Mouse (Mus musculus) kidney, adult 2 months (tissue): ENCODE measurements around the gene Fam209. TPM values are rescaled to one million over a fixed set of nuclear protein-coding genes. Genes with fewer than 3 reads are reported as not detected.

ENCODE experiments used
- DNase-seq: peaks from one replicate; pipeline ENCODE4 v3.0.0; 2021
- H3K27ac ChIP-seq: fragments of 200-500 bp; 2 replicates; pipeline ENCODE4 v1.5.1; 2012; ENCODE audit warnings: low read depth, low read length, control low read depth, inconsistent platforms; ENCODE audit not compliant: insufficient read depth
- H3K27me3 ChIP-seq: fragments of 200-500 bp; replicated peaks from 2 replicates; pipeline ENCODE4 v1.6.1; 2012; ENCODE audit warnings: mild to moderate bottlenecking, moderate library complexity, low read length, inconsistent platforms; ENCODE audit not compliant: control insufficient read depth, insufficient read depth
- H3K36me3 ChIP-seq: fragments of 200-500 bp; 2 replicates; pipeline ENCODE4 v1.6.1; 2012; ENCODE audit warnings: mild to moderate bottlenecking, moderate library complexity, low read length, inconsistent platforms; ENCODE audit not compliant: control insufficient read depth, insufficient read depth
- H3K4me1 ChIP-seq: fragments of 200-500 bp; 2 replicates; pipeline ENCODE4 v1.6.1; 2011; ENCODE audit warnings: low read length; ENCODE audit not compliant: control insufficient read depth, insufficient read depth
- H3K4me3 ChIP-seq: fragments of 200-500 bp; 2 replicates; pipeline ENCODE4 v1.5.1; 2011; ENCODE audit warnings: mild to moderate bottlenecking, low read depth, low read length, control low read depth; ENCODE audit not compliant: insufficient read depth
- CTCF ChIP-seq: fragments of 200-500 bp; conservative IDR thresholded peaks from 2 replicates; pipeline ENCODE4 v1.5.1; 2011; ENCODE audit warnings: low read depth, mild to moderate bottlenecking, control low read depth, low read length, moderate library complexity, mixed read lengths; ENCODE audit not compliant: insufficient read depth, insufficient read length
- POLR2A ChIP-seq: fragments of 200-500 bp; IDR thresholded peaks from one replicate; pipeline ENCODE4 v1.6.1; 2011; ENCODE audit warnings: low read depth, low read length, control low read depth
- WGBS: fragments of 180-500 bp; shearing (Covaris S2); methylation state at CpG from one replicate; pipeline ENCODE4 v1.1.7; 2018; 5-methylcytosine and 5-hydroxymethylcytosine counted together
- polyA plus RNA-seq: library from polyadenylated mRNA; depleted of rRNA; stranded (reverse); fragments of >200 nt; gene quantifications from 2 replicates; pipeline ENCODE4 v1.2.3, GENCODE M21; 2012

Fam209 gene
- polyA plus RNA-seq, 1 experiment = 0.33 TPM

GRCm38 (mm10) chr2:172460647-172461046 is 11.7 kb upstream of the Fam209 start:
- no peak for TF ChIP-seq POLR2A
- no peak for TF ChIP-seq CTCF
- H3K4me1 ChIP-seq = no peaks in the 10 kb centered on the region
- H3K36me3 ChIP-seq = no peaks in the 10 kb centered on the region
- 93% methylated on average over 2 of the region's 2 CpGs for WGBS
- no peaks in the 10 kb centered on the region for H3K27me3 ChIP-seq
- H3K27ac ChIP-seq = no peak overlapping the region
- H3K4me3 ChIP-seq = no peak overlapping the region
- DNase-seq = no peak

DNA sequence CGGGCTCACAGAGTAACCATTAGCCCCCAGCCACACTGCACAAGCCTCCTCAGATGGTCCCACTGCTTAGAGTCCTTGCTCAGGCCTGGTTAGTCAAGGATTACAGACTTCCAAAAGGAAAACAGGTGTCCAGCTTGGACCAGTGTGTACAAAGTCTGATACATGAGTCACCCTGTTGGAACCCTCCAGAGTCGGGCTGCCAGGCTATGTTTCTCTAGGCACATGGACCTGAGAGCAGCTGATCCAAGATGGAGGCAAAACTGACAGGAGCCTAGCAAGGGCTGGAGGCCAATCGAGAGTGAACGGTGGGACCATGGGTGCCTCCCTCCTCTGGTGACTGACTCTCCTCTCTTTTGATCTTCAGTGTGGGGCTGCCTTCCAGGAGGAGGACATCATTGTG is 9.5 kb upstream of the Fam209 start:
- Histone ChIP-seq H3K4me1 (no peaks in the 10 kb centered on the region), H3K27ac (no peak overlapping the region), H3K4me3 (no peak overlapping the region), H3K27me3 (no peaks in the 10 kb centered on the region), H3K36me3 (no peaks in the 10 kb centered on the region)
- no peak for DNase-seq
- TF ChIP-seq POLR2A (no peak), CTCF (no peak)
- 91% methylated on average over 4 of the region's 4 CpGs for whole genome bisulfite sequencing

GRCm38 (mm10) chr2:172466427-172467132 is 5.7 kb upstream of the Fam209 start:
- Histone ChIP-seq H3K27me3 (no peaks in the 10 kb centered on the region), H3K4me3 (no peak overlapping the region), H3K4me1 (no peaks in the 10 kb centered on the region), H3K36me3 (no peaks in the 10 kb centered on the region), H3K27ac (no peak overlapping the region)
- 65% methylated on average over 11 of the region's 11 CpGs for WGBS
- 0 out of 2 replicates have a peak, but pooled peaks have one; percentile 21 for TF ChIP-seq CTCF
- no peak for TF ChIP-seq POLR2A
- peak; percentile 86 for DNase-seq

DNA sequence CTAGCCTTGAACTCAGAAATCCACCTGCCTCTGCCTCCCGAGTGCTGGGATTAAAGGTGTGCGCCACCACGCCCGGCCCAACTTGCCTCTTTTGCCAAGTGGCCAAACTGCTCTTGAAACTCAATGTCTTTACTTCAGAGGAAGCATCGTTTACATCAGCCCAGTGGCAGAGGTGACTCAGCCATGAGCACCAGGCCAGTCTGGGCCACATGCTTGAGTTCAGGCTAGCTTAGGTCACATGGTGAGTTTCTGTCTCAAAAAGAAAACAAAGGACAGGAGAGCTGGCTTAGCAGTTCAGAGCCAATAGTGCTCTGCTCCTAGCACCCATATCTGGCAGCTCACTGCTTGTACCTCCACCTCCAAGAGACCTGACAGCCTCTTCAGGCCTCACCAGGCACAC is 5.1 kb upstream of the Fam209 start:
- TF ChIP-seq POLR2A (no peak), CTCF (no peak)
- Histone ChIP-seq H3K36me3 (no peaks in the 10 kb centered on the region), H3K27ac (no peak overlapping the region), H3K27me3 (no peaks in the 10 kb centered on the region), H3K4me3 (no peak overlapping the region), H3K4me1 (no peaks in the 10 kb centered on the region)
- DNase-seq = no peak
- WGBS = 87% methylated on average over 5 of the region's 5 CpGs

- H3K27ac ChIP-seq = no peak overlapping the region
- DNase-seq = peak; percentile 86
- H3K36me3 ChIP-seq = no peaks in the 10 kb centered on the region
- no peaks in the 10 kb centered on the region for H3K4me1 ChIP-seq
- no peak overlapping the region for H3K4me3 ChIP-seq
- WGBS = 56% methylated on average over 11 of the region's 11 CpGs
- TF ChIP-seq POLR2A (no peak), CTCF (no peak)
- H3K27me3 ChIP-seq = no peaks in the 10 kb centered on the region
Observed at GRCm38 (mm10) chr2:172468346-172468819, 3.9 kb upstream of the Fam209 start.

DNA sequence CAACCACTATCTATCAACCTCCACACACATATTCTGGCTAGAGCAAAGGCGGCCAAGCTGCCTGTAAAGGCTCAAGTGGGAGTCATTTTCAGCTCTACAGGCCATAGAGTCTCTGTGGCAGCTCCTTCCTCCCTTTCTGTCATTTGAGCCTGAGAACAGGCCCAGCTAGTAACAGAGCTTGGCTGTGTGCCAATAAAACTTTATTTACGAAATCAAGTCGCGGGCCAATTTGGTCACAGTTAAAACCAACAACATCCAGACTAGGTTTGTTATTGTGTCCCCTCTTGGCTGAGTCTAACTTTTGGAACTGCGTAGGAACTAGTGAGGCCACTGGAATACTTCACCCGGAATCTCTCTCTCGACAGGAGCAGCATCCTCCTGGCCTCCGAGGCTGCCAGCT is 1.3 kb downstream of the Fam209 start:
- peak; percentile 21 for DNase-seq
- H3K27me3 ChIP-seq = no peaks in the 10 kb centered on the region
- no peak overlapping the region for H3K27ac ChIP-seq
- WGBS = 38% methylated on average over 8 of the region's 8 CpGs
- no peak for TF ChIP-seq CTCF
- TF ChIP-seq POLR2A = no peak
- H3K4me1 ChIP-seq = no peaks in the 10 kb centered on the region
- no peak overlapping the region for H3K4me3 ChIP-seq
- no peaks in the 10 kb centered on the region for H3K36me3 ChIP-seq

DNA sequence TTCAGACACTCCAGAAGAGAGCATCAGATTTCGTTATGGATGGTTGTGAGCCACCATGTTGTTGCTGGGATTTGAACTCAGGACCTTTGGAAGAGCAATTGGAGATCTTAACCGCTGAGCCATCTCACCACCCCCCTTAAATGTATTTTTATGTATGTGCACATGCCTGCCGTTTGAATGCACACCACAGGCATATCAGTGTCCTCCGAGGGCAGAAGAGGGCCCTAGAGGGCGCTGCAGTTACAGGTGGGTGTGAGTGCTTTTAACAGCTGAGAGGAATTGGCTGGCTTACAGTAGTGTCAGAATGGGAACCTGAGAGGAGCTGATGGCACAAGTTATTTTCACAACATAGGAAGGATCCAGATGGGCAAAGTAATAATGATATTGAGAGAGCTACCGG is 2.6 kb downstream of the Fam209 start:
- H3K4me3 ChIP-seq = no peak overlapping the region
- H3K4me1 ChIP-seq = no peaks in the 10 kb centered on the region
- TF ChIP-seq POLR2A = no peak
- peak; percentile 54 for TF ChIP-seq CTCF
- DNase-seq = peak; percentile 22
- H3K36me3 ChIP-seq = no peaks in the 10 kb centered on the region
- H3K27me3 ChIP-seq = no peaks in the 10 kb centered on the region
- 32% methylated on average over 6 of the region's 6 CpGs for WGBS
- H3K27ac ChIP-seq = no peak overlapping the region
